Mouse (Mus musculus) forebrain, embryonic 16.5 days (tissue): ENCODE data around the gene Pisd. TPM values are rescaled to one million over a fixed set of nuclear protein-coding genes. Genes with fewer than 3 reads are reported as not detected.
"Not testable (repeated sequence)": the region's sequence is repeated elsewhere in the genome, so short reads cannot be mapped to it uniquely, and the experiment has no call there.

ENCODE experiments used
- ATAC-seq: fragments of 200-750 bp; cut with Nextera tagmentation; 2 replicates; pipeline ENCODE4 v1.8.0; 2017; ENCODE audit warnings: mild to moderate bottlenecking, moderate library complexity
- H3K27ac ChIP-seq: fragments of 300-500 bp; sonication (generic); 2 replicates; pipeline ENCODE4 v1.5.1; 2014; ENCODE audit warnings: low read length, control low read depth
- H3K27me3 ChIP-seq: fragments of 300-500 bp; sonication (generic); replicated peaks from 2 replicates; pipeline ENCODE4 v1.6.1; 2014; ENCODE audit warnings: low read length; ENCODE audit not compliant: control insufficient read depth, insufficient read depth
- H3K36me3 ChIP-seq: fragments of 300-500 bp; sonication (generic); 2 replicates; pipeline ENCODE4 v1.6.1; 2014; ENCODE audit not compliant: control insufficient read depth, insufficient read depth
- H3K4me1 ChIP-seq: fragments of 300-500 bp; sonication (generic); replicated peaks from 2 replicates; pipeline ENCODE4 v1.6.1; 2014; ENCODE audit warnings: low read length; ENCODE audit not compliant: control insufficient read depth, insufficient read depth
- H3K4me2 ChIP-seq: fragments of 300-500 bp; sonication (generic); 2 replicates; pipeline ENCODE4 v1.6.1; 2014; ENCODE audit warnings: mild to moderate bottlenecking, low read length, control low read depth
- H3K4me3 ChIP-seq: fragments of 300-500 bp; sonication (generic); replicated peaks from 2 replicates; pipeline ENCODE4 v1.5.1; 2014; ENCODE audit warnings: mild to moderate bottlenecking, low read length, control low read depth
- H3K9ac ChIP-seq: fragments of 300-500 bp; sonication (generic); replicated peaks from 2 replicates; pipeline ENCODE4 v1.6.1; 2014; ENCODE audit warnings: low read depth, low read length, control low read depth
- H3K9me3 ChIP-seq: fragments of 300-500 bp; sonication (generic); 2 replicates; pipeline ENCODE4 v1.6.1; 2016; ENCODE audit warnings: low read length; ENCODE audit not compliant: control insufficient read depth
- WGBS: fragments of 180-500 bp; shearing (Covaris S2); extraction: QIAGEN DNeasy Blood & Tissue Kit; methylation state at CpG from one replicate; pipeline ENCODE4 v1.1.7; 2014; 5-methylcytosine and 5-hydroxymethylcytosine counted together
- polyA plus RNA-seq: library from polyadenylated mRNA; unstranded; fragments of >200 nt; fragmentation: Nextera tagmentation; extraction: Ambion mirVana; gene quantifications from 2 replicates; pipeline ENCODE4 v1.2.1, GENCODE M21; 2015

Pisd gene
- polyA plus RNA-seq, 1 experiment from 2014 or later, result 105 TPM

DNA sequence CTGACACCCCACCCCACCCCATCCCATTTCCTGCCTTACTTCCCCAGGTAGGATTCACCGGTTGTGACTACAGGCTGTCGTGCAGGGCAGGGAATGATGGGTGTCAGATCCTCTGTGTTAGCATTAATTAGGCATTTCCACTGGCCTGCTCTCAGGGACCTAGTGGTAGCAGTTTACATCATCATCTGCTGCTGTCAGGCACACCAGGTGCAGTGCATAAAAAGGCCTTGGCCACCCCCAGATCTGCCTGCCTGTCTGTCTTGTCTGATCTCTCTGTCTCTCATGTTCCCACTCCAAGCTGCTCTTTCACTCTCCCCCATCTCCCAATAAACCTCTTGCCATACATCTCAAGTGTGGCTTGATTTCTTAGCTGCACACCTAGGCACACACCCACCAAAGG lies 33.7 kb downstream of the Pisd start:
- H3K4me3 ChIP-seq, result no peak overlapping the region
- H3K36me3 ChIP-seq, result no peaks in the 10 kb centered on the region
- WGBS, result 34% methylated on average over 2 of the region's 2 CpGs
- peaks cover 6% of the 10 kb centered on the region for H3K4me1 ChIP-seq
- no peak for ATAC-seq
- no peaks in the 10 kb centered on the region for H3K27me3 ChIP-seq
- no peak overlapping the region for H3K27ac ChIP-seq
- no peak overlapping the region for H3K4me2 ChIP-seq
- H3K9ac ChIP-seq, result no peak overlapping the region
- H3K9me3 ChIP-seq, result no peaks in the 10 kb centered on the region

- Histone ChIP-seq H3K4me3 (no peak overlapping the region), H3K27me3 (no peaks in the 10 kb centered on the region), H3K27ac (no peak overlapping the region), H3K9me3 (no peaks in the 10 kb centered on the region), H3K36me3 (no peaks in the 10 kb centered on the region), H3K4me1 (peaks cover 6% of the 10 kb centered on the region), H3K4me2 (no peak overlapping the region), H3K9ac (no peak overlapping the region)
- 90% methylated on average over 6 of the region's 6 CpGs for WGBS
- ATAC-seq, result no peak
Observed at GRCm38 (mm10) chr5:32748936-32749335, 36.5 kb downstream of the Pisd start.

DNA sequence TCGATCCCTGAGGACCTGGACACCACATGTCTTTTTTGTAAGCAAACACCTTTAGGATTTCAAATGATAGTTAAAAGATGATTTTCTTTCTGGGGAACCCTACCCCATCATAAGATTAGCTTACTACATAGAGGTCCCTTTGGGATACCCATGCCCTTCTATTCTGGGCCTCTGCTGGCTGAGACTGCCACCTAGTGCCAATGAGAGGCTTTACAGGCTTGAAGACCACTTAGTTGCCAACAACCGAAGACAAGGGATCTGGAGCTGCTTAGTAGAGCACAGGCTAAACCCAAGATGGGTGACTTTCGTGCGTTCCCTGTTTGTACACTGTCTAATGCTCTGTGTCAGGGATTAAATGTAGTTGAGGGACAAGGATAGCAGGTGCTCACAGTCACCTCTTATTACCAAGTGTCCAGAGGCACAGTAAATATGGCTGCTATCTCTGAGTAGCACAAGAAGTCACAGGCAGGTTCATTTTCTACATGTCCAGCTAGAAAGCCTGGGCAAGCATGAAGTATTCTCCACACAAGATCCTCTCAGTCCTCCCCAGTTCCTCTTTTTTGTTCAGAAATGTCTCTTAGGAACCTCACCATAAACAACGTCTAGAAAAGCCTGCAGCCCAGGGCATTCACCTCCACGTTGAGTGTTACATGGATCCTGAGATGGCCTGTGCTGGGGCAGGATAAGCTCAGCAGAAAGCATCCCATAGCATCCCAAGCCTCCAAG lies 37.6 kb downstream of the Pisd start:
- H3K4me2 ChIP-seq, result no peak overlapping the region
- H3K36me3 ChIP-seq, result no peaks in the 10 kb centered on the region
- no peak overlapping the region for H3K4me3 ChIP-seq
- no peaks in the 10 kb centered on the region for H3K27me3 ChIP-seq
- peak; percentile 47 for ATAC-seq
- no peak overlapping the region for H3K27ac ChIP-seq
- peaks cover 6% of the 10 kb centered on the region for H3K4me1 ChIP-seq
- WGBS, result 63% methylated on average over 6 of the region's 6 CpGs
- H3K9ac ChIP-seq, result no peak overlapping the region
- no peaks in the 10 kb centered on the region for H3K9me3 ChIP-seq

DNA sequence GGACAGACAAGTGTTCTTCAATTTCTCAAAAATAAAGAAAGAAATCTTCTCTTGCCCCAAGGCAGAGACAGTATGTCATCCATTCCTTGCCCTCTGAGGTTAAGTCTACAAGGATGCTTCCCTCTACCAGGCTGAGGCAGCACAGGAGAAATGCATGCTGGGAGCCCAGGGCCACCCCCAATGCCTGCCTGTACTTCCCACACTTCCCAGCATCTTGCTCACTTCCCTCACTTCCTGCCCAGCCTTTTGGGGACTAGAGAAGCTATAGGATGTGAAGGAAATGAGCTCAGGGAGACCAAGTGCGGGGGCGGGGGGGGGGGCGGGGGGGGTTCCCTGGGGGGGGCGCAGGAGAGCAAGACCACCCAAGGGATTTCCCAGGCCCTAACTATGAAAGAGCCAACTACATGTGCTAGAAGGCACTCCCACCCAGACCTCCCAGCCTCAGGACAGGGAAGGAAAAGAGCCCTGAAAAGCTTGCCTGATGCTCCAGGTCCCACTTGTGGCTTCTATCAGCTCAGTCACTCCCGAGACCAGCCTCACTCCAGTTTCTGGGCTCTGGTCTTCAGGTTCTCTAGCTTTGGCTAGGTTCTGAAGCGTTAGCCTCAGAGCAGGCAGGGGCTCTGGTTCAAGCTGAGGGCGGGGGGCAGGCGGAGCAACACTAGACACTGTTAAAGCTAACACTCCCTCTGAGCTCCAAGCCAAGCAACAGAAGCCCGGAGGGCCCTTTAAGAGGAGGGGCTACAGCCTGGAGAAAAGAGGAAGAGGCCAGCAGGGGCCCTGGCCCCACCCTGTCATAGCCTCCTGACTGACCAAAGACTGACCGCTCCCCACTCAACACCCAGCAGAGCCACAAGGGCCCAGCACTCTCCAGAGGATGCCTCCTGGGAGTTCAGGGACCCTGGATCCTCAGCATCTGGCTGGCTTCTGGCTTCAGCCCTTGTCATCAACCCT lies 39.5 kb downstream of the Pisd start:
- Histone ChIP-seq H3K27me3 (no peaks in the 10 kb centered on the region), H3K36me3 (no peaks in the 10 kb centered on the region), H3K9ac (no peak overlapping the region), H3K9me3 (no peaks in the 10 kb centered on the region), H3K4me2 (no peak overlapping the region; the same call in 1 of the 2 replicates), H3K27ac (no peak overlapping the region), H3K4me3 (peak overlapping the region; percentile 22), H3K4me1 (peaks cover 10% of the 10 kb centered on the region)
- peak; percentile 30; the same call in 1 of the 2 replicates for ATAC-seq
- 8% methylated on average over 7 of the region's 10 CpGs for WGBS

GRCm38 (mm10) chr5:32742149-32742548 lies 43.3 kb downstream of the Pisd start:
- H3K9ac ChIP-seq, result 0 out of 2 replicates have a peak overlapping the region, but pooled peaks have one; percentile 12
- no peaks in the 10 kb centered on the region for H3K36me3 ChIP-seq
- WGBS, result 42% methylated on average over 9 of the region's 9 CpGs
- no peak overlapping the region for H3K4me2 ChIP-seq
- peaks cover 10% of the 10 kb centered on the region for H3K4me1 ChIP-seq
- peak overlapping the region; percentile 70 for H3K27ac ChIP-seq
- ATAC-seq, result peak; percentile 62
- H3K4me3 ChIP-seq, result no peak overlapping the region
- no peaks in the 10 kb centered on the region for H3K9me3 ChIP-seq
- no peaks in the 10 kb centered on the region for H3K27me3 ChIP-seq

DNA sequence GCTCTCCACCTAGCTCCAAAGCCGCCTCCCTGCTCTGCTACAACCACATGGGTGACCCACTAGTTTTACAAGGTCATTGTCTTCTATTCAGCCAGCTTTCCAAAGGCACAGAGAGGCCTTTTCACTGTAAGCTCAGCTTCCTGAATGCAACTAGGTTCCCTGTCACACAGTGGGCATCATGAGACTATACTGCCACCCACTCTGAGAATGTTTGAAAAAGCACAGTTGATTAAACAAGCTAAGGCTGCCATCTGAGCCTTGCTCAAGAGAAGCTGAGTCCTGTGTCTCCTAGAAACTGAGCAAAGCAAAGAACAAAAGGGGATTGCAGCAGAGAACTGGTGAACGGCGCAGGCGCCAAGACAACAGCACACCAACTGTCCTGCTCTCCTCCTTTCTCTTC lies 44.1 kb downstream of the Pisd start:
- not testable (repeated sequence) for H3K4me2 ChIP-seq, H3K36me3 ChIP-seq, H3K9me3 ChIP-seq, H3K27me3 ChIP-seq, H3K4me3 ChIP-seq, H3K9ac ChIP-seq
- 47% methylated on average over 4 of the region's 4 CpGs for WGBS
- H3K27ac ChIP-seq, result peak overlapping the region; percentile 70
- peak; percentile 53 for ATAC-seq
- H3K4me1 ChIP-seq, result peaks cover 10% of the 10 kb centered on the region

DNA sequence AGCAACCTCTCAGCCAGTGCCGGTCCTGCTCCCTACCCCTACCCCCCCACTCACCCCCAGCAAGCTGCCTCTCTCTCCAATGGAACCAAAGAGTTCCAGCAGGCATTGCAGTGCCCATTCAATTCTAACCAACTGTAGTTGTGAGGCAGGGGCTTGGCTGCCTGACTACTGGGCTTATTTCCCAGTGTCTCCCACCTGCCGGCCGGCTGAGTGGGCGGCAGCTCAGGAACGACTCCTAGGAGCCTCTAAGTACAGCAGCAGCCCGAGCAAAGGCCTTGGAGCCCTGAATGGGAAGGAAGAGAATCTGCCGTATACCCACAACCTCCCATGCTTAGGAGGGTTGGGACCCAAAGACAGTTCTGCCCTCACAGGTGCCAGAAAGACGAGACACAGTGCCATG lies 44.6 kb downstream of the Pisd start:
- ATAC-seq, H3K9ac ChIP-seq, H3K36me3 ChIP-seq, H3K27ac ChIP-seq, H3K27me3 ChIP-seq, H3K9me3 ChIP-seq, H3K4me2 ChIP-seq, H3K4me3 ChIP-seq: not testable (repeated sequence)
- peaks cover 10% of the 10 kb centered on the region for H3K4me1 ChIP-seq
- WGBS, result 68% methylated on average over 8 of the region's 8 CpGs

- H3K4me3 ChIP-seq, result no peak overlapping the region
- H3K9me3 ChIP-seq, result no peaks in the 10 kb centered on the region
- H3K27me3 ChIP-seq, result no peaks in the 10 kb centered on the region
- no peak overlapping the region for H3K4me2 ChIP-seq
- 99% methylated on average over 3 of the region's 3 CpGs for WGBS
- ATAC-seq, result no peak
- H3K9ac ChIP-seq, result no peak overlapping the region
- no peaks in the 10 kb centered on the region for H3K36me3 ChIP-seq
- peaks cover 10% of the 10 kb centered on the region for H3K4me1 ChIP-seq
- H3K27ac ChIP-seq, result no peak overlapping the region
Observed at GRCm38 (mm10) chr5:32740138-32740537, 45.3 kb downstream of the Pisd start.

DNA sequence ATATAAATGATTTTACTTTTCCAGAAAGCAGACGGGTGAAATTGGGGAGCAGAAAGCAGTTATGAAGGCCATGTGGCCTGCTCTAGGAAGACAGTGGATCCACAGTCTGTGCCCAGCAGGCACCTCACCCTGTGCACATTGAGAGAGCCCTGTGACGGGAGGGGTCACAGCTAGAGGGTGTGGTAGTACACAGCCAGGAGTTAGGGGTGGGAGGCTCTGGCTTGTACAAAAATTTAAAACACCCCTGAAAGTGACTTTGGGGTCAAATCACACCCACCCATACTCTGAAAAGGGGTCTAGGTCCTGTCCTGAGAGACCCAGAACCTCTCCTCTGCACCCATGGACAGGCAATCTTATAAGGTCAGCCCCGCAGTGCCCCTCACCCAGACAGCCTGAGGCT lies 48.7 kb downstream of the Pisd start:
- WGBS, result 94% methylated on average over 3 of the region's 3 CpGs

More for the DNA sequence above, 48.7 kb downstream of the Pisd start:
- H3K4me1 ChIP-seq, H3K36me3 ChIP-seq, H3K27me3 ChIP-seq, H3K4me2 ChIP-seq, ATAC-seq, H3K4me3 ChIP-seq, H3K9me3 ChIP-seq, H3K27ac ChIP-seq, H3K9ac ChIP-seq: not testable (repeated sequence)
